Mouse (Mus musculus) layer of hippocampus, postnatal 25 days (tissue): ENCODE results near the gene 4933425L06Rik. TPM values are rescaled to one million over a fixed set of nuclear protein-coding genes. Genes with fewer than 3 reads are reported as not detected.

Source experiments
- DNase-seq, 2 experiments: peaks; one replicate each; pipeline ENCODE4 v3.0.0; 2022; ENCODE audit warnings: mixed read lengths in 2 of 2, low spot score in 1 of 2; ENCODE audit errors: extremely low spot score in 1 of 2
- total RNA-seq, 2 experiments: library from RNA; stranded (reverse); gene quantifications; 2 replicates each; pipeline ENCODE4 v1.2.3; 2021

Gene 4933425L06Rik
- total RNA-seq = not detected

DNA sequence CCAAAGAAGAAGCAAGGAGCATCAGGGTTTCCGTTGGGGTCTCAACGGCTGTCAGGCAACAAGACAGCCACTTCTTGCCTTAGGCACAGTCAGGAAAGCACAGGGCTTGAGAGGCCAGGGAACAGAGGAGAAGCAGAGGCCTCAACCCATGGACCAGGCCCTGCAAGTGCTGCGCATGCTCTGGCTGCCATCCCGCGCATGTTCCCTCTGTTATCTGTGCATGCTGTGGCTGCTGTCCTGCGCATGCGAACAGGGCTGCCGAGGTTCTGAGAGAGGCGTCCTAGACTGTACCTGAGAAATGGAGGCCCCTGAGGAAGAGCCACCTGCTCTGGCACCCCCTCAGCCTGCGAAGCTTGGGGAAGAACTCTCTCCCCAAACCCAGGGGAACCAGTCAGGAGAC is at the start of gene 4933425L06Rik:
Gene 4933425L06Rik, plus strand, starts transcription at position 261 of the 400 bp plus-strand sequence.
- DNase-seq = no peak

DNA sequence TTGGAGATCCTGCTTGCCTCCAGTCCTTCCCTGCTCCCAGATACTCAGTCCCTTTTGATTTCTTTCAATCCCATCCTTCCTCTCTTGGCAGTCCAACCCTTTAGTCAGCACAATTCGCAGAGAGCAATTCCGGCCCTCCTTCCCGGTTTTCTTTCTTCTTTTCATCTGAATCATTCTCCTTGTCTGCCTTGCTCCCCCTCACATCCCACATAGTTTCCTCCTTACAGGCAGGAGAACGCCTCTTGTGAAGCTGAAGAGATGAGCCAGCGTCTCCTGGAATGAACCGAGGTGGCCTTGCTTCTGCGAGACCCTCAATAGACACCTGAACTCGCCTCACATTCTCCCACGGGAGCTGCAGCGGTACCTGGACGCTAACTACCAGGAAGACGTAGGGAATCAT is 44.1 kb upstream of the 4933425L06Rik start:
- no peak for DNase-seq

DNA sequence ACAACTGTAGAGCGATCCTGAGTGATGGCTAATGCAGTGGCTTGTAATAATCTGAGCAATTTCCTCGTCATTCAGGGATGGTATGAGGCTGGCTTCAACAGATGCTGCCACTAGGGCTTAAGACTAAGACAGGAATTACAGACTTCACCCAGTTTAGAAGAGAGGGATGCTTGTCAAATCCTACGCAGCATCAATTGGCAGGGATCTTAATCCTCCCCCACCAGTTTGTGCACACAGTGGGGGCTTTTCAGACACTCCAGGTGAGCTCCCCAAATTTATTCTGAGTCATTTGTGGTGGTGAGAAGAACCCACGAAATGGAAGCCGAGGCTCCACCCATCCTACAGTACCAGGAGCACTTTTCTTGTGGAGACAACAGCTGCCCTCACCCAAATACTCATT is 43.6 kb upstream of the 4933425L06Rik start:
- no peak for DNase-seq

DNA sequence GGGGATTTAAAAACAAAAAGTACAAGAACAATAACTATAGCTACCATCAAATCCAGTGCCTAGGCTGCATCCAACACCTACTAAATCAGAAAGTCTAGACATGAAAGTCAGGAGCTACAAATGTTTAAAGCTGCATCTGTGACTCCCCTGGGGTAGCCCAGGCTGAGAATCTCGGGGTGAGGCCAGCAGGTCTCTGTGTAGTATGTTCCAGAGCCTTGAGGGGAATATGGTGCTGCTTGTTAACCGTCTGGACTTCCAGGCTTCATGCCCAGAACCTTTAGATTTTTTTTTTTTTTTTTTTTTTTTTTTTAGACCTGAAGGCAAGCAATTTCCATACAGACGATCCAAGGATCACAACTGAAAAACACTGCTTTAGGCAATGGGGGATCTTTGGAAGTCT is 38.0 kb upstream of the 4933425L06Rik start:
- no peak for DNase-seq

DNA sequence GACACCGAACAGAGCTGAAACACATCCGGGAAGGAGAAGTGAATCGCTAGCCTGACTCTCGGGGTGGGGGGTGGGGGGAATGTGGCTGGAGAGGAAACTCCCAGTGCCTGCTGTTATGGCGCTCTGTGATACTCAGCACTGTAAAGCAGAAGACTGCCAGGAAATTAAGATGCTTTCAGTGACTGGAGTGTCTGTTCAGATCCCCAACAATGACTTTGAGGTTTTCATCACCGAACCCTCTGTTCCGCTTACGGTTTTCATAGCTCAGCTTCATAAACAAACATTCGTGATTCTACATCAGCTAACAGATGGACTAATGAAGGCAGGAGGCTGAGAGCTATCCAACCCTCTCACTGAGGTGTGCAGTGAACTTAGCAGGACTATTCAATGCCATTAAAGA is 34.5 kb upstream of the 4933425L06Rik start:
- no peak for DNase-seq

DNA sequence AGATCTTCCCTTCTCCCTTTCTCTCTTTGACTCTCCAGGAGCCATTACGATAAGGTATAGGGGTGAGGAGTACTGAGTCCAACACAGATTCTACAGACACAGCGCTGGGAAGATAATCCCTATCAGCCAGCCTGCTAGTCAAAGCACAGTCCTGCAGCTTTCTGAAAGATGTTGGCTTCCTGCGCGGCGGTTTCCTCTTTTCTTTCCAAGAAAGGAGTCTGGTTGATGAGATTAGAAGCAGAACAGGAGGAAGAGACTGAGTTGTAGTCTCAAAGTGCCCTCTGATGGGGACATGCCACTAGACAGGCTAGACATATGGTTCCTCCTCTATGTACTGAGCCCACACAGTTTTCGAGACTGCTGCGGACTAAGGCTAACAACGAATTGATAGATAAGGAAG is 33.3 kb upstream of the 4933425L06Rik start:
- DNase-seq = no peak

DNA sequence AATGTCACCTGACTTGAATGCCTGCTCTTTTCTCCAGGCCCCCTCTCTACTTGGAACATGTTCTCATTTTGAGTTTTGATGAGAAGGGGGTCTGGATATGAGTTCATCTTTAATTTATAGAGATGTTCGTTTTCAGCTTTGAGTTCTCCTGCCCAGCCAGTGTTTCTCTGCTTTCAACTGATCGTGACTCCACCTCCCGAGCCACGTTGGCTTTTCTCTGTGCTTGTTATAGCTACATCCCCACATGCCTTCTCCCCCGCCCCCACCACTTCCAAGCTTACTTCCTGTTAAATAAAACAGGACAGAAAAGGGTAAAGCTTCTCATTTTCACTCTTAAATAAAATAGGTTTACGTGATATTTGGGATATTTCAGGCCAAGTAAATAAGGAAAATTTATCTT is 30.5 kb upstream of the 4933425L06Rik start:
- DNase-seq = no peak

DNA sequence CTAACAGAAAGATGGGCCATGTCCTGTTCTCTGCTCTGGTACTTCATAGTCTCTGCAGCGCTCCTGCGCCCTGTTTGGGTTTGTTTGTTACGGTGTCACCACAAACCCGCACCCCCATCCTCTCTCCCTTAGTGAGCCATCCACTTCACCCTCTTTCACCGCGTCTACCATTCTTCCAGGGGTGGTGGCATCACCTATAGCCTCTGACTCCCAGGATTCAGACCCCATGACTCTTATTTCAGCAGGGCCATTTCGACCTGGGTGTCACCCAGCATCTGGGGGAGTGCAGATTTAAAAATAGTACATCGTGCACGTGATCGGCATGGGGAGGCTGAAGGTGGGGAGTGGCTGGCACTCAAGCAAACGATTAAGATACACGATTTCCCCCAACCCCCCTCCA is 28.3 kb upstream of the 4933425L06Rik start:
- no peak for DNase-seq

DNA sequence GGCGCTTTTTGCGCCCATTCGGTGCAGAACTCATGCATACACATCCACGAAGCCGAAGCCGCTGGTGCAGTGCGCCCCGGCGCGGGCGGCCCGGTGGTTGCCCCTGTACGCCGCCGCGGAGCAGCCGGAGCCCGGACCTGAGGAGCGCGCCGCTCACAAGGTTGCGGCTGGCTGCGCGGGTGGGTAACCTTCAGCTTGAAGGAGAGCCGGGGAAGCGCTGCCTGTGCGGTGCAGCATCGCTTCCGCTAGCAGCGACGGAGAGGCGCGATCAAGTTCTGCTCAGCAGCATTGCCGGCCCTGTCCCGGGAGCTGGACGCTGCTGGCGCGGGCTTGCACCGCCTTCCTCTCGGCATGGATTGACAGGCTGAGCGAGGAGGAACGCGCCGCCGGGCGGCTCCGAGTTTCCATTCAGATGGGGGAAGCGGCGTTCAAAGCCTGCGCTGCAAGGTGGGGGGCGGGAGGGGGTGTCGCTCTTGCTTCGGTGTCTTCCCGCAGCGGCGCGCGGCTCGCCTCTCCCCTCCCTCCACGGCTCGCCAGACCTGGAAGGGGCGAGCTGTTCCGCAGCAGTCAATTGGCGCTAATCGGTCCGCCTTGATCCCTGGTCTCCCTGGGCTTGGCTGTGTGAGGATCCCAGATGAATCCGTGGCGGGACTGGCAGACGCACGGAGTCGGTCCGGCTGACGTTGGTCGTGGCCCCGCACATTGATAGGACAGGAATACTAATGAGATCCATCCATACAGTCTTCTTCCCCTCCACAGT is 27.6 kb upstream of the 4933425L06Rik start, which contains the start of gene Rgs7bp:
Gene Rgs7bp, minus strand, starts transcription at position 750 of the 760 bp plus-strand sequence.
- DNase-seq = peak; percentile 64 to 71

DNA sequence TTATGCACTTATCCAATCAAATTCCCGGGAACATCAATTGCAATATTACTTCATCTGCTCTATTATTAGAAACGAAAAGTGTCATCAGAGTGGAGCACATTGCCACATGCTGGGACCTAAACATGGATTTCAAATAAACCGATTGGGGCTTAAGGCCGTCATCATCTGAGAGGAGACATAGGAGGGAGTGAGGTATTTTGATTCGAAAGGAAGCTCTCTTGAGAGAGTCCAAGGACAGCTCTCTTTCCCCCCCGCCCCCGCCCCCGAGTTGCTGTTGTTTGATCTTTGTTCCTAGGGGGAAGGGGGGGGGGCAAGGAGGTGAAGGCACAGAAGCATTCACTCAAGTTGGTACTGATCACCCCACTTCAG is 27.0 kb upstream of the 4933425L06Rik start:
- DNase-seq = no peak

DNA sequence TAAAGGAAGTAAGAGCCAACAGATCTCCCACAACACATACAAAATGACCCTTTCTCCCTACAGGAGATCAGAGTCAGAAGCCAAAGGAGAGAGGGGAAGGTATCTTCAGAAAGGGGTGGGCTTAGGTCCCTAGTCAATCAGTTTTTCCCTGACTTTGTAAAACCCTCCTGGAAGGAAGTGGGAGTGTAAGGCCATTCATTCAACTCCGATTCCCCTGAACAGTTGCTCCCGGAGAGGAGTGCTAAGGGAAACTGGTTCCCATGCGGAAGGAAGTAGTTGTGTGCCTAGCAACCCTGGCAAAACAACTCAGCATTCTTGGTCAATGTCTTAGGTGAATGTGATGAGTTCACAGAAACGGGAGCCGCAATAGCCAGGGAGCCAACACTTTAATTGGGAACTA is 26.5 kb upstream of the 4933425L06Rik start:
- DNase-seq = no peak

DNA sequence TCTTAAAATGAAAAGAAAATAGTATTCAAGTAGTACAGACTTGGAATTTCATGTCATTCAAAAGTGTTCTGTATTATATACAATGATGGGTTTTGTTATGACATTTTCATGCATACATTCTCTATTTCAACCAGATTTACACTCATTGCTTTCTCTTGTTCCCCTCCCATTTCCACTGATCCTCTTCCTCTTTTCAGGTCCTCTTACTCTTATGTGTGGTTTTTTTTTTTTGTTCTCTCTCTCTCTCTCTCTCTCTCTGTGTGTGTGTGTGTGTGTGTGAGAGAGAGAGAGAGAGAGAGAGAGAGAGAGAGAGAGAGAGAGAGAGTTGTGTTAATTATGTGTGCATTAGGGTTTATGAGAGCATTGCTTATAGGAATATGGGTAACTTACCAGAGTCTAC is 15.8 kb upstream of the 4933425L06Rik start:
- DNase-seq = no peak

DNA sequence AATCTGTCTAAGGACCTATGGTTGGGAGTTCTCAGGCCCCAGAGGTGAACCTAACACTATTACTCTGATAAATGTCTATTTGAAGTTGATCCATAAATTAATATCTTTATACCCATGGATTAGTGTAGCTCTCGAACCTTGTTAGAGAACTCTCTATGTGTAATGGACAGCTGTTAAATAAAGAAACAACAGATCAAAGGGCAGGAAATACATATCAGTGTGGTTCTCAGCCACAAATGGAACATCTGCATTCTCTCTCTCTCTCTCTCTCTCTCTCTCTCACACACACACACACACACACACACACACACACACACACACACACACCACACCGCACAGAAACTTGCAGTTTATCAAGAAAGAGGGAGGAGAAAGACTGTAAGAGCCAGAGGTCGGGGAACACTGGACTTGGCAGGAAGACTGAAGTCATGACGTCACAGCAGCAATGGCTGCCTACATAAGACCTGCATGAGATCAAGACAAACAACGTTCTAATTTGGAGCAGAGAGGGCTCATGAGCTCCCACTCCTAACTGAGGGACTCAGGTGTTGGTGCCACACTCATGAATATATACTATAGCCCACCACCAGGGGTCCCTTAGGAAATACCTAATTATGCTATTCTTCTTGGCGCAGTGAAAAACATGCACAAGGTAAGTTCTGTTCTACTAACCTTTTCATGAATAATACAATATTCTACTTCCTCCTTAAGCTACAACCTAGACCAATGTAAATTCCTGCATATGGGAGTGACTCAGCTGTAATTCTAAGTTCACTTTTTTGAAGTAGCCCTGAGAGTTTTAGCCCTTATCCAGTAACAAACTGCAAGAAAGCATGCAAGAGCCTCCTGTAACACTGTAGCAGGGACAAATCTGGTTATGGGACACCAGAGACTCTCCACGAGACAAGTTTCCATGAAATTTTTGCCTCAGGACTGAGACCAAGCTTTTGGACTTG is 14.8 kb upstream of the 4933425L06Rik start:
- no peak for DNase-seq

DNA sequence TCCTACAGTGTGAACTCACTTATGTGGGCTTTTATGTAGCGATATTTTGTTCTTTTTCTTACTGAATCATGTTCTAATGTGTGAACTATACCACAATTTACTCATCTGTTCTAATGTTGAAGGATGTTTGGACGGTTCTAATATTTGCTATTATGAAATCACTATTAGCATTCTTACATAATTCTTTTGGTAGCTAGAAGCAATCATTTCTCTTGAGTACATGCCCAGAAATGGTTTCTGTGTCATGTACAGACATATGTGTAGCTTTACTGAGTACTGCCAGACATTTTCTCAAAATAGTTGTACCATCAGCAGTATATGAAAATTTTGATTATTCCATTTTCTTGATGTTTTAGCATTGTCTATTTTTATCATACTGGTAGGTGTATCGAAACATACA is 7.4 kb downstream of the 4933425L06Rik start:
- no peak for DNase-seq

DNA sequence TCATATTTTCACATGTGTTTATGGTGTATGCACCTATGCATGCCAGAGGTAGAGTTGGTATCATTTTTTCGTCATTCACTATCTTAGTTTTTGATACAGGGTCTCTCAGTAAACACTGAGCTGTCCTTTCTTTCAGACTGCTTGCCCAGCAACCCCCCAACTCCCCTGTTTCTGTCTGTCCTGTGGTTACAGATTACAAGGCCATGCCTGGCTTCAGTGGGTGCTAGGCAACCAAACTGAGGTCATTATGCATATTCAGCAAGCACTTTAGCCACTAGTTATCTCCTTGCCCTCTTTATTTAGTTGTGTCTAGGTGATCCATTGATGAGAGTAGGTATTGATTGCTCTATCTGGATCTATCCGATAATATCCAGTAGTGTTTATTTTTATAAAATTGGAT is 14.4 kb downstream of the 4933425L06Rik start:
- no peak for DNase-seq

DNA sequence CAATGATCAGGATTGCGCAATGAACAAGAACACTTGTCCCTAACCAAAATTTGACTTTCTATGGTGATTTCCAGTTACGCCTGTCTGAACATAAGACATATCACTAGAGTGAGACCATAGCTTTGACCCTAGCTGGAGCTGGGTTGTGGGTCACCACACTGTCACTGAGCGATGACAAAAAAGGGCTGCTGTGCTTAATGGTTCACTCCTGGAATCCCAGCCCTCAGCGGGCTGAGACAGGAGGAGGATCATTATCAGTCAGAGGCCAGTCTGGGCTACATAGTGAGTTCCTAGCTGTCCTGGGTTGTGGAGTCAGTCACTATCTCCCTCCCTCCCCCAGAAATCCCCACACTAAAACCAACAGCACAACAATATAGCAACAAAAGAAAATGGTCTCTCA is 18.8 kb downstream of the 4933425L06Rik start:
- no peak for DNase-seq

DNA sequence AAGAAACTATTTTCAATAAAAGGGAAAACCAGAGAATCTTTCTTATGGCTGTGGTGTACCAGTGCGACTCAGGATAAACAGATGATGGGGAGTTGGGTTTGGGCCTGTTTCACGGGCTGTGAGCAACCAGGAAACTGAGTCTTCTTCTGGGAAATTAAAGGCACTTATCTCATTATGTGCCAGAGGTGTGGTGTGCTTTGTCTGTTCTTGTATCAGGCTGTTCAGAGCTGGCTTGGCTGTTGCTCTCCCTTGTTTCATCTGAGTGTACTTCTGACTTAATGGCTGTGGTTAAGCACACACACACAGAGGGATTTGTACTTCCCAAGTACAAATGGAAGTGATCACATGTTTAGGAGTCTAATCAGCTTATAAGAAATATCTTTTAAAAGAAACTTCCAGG is 22.5 kb downstream of the 4933425L06Rik start:
- DNase-seq = no peak

DNA sequence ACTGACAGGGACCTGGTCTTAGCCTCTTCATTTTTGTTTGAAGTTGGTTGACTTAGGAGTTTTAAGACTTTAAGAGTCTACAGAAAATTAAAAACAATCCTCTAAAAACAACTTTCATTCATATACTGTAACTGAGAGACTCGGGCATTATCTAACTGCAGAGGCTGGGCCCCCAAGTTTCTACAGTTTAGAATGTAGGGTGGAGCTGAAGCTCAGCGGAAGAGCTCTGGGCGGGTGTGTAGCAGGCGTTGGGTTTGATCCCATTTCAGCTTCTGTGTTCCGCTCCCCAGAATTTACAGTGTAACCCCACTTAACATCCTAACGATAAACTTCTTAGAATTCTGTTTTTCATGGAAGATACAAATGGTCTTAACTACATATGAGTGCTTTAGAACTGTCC is 29.7 kb downstream of the 4933425L06Rik start:
- DNase-seq = no peak

DNA sequence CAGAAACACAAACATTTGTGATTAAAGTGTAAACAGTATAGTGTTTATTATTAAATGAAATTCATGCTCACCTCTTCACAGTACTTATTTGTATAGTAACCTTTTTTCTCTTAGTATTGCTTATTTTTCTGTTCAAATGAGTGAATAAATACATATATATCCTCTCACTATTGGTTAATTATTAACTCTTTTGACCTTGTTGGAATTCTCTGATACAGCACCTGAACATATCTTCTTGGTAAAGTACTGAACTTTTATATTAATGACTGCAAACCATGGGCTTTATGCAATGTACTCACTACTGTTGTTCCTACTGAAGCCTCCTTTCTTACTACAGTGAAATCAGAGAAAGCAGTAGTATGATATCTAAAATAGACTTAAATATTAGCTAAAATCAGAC is 39.7 kb downstream of the 4933425L06Rik start:
- no peak for DNase-seq

DNA sequence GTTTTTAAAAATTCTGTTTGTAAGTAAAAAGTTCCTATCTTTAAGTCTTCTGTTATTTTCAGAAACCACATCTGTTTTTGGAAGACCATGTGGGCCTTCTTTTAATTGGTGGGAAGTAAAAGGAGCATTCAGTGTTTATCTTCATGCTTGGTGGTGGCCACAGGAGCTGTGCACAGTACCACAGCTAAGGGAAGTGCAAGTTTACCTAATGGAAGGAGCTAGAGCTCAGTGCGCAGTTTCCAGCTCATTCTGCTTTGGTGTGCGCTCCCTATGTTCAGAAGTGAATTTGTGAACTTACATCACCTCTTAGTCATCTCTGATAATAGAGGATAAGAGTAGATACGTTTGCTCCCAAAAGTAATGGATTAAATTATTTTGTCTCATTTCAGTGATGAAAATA is 40.2 kb downstream of the 4933425L06Rik start:
- DNase-seq = no peak

DNA sequence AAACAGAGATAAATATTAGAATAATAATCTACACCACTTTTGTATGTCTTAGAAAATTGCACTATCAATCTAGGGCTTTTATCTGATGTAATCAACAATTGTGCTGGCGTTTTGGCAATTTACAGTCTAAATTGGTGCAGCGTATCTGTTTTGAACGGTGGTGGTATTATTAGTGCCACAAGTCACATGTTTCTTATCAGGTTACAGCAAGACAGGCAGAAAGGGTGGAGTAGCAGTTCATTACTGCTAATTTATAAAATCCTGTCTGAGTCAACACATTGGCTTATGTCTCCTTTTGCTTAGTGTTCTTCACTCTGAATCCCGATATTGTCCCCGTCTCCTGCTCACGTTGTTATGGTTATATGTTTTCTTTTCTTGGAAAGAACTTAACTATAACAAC is 48.2 kb downstream of the 4933425L06Rik start:
- no peak for DNase-seq

DNA sequence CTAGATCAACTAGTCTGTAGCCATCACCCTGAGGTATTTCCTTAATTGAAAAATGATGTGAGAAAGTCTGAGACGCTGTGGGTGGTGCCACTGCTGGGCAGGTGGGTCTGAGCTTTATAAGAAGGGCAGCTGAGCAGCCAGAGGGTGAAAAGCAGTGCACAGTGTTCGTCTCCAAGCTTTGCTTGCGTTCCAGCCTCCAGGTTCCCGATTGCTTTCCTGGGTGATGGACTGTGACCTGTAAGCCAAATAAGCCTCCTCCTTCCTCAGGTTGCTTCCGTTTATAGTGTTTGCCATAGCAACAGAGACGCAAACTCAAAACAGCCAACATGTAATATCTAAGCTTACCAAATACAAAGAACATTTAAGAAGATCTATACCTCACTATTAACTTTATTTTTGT is 50.4 kb downstream of the 4933425L06Rik start:
- no peak for DNase-seq
